Mouse (Mus musculus) kidney, postnatal 0 days (tissue): ENCODE measurements at regions not wholly inside any gene's neighbourhood (a gene's known extent, or its start where the extent isn't known, plus 50 kb on each side); places are given as distances from the start of the nearest gene placed in this dataset.

Source experiments
- ATAC-seq: fragments of 200-750 bp; cut with Nextera tagmentation; replicated peaks from 2 replicates; pipeline ENCODE4 v1.8.0; 2017; ENCODE audit warnings: low read depth, moderate number of reproducible peaks, moderate TSS enrichment, moderate library complexity; ENCODE audit not compliant: low FRiP score
- DNase-seq: peaks from one replicate; pipeline ENCODE4 v3.0.0-alpha.2; 2016; ENCODE audit warnings: low spot score
- H3K27ac ChIP-seq: fragments of 300-500 bp; sonication (generic); 2 replicates; pipeline ENCODE4 v1.5.1; 2014; ENCODE audit warnings: mild to moderate bottlenecking
- H3K27me3 ChIP-seq: fragments of 300-500 bp; sonication (generic); 2 replicates; pipeline ENCODE4 v1.6.1; 2014; ENCODE audit warnings: low read length, mixed read lengths; ENCODE audit not compliant: insufficient read depth
- H3K36me3 ChIP-seq: fragments of 300-500 bp; sonication (generic); 2 replicates; pipeline ENCODE4 v1.6.1; 2014; ENCODE audit warnings: low read length, mixed read lengths; ENCODE audit not compliant: insufficient read depth
- H3K4me1 ChIP-seq: fragments of 300-500 bp; sonication (generic); replicated peaks from 2 replicates; pipeline ENCODE4 v1.6.1; 2014; ENCODE audit warnings: antibody characterized with exemption, low read length, mixed read lengths; ENCODE audit not compliant: insufficient read depth
- H3K4me2 ChIP-seq: fragments of 300-500 bp; sonication (generic); 2 replicates; pipeline ENCODE4 v1.6.1; 2014; ENCODE audit warnings: mild to moderate bottlenecking, low read length, moderate library complexity, mixed read lengths
- H3K4me3 ChIP-seq: fragments of 300-500 bp; sonication (generic); replicated peaks from 2 replicates; pipeline ENCODE4 v1.5.1; 2014; ENCODE audit warnings: low read depth, low read length
- H3K9ac ChIP-seq: fragments of 300-500 bp; sonication (generic); 2 replicates; pipeline ENCODE4 v1.6.1; 2014; ENCODE audit warnings: low read depth, low read length
- H3K9me3 ChIP-seq: fragments of 300-500 bp; sonication (generic); replicated peaks from 2 replicates; pipeline ENCODE4 v1.6.1; 2016; ENCODE audit warnings: low read length, inconsistent platforms, mixed read lengths
- CTCF ChIP-seq: IDR thresholded peaks from 2 replicates; pipeline ENCODE4 v1.5.1; 2016; ENCODE audit warnings: antibody characterized with exemption, low read depth, mild to moderate bottlenecking, moderate library complexity
- WGBS: fragments of 180-500 bp; shearing (Covaris S2); extraction: QIAGEN DNeasy Blood & Tissue Kit; methylation state at CpG from one replicate; pipeline ENCODE4 v1.1.7; 2014; 5-methylcytosine and 5-hydroxymethylcytosine counted together

DNA sequence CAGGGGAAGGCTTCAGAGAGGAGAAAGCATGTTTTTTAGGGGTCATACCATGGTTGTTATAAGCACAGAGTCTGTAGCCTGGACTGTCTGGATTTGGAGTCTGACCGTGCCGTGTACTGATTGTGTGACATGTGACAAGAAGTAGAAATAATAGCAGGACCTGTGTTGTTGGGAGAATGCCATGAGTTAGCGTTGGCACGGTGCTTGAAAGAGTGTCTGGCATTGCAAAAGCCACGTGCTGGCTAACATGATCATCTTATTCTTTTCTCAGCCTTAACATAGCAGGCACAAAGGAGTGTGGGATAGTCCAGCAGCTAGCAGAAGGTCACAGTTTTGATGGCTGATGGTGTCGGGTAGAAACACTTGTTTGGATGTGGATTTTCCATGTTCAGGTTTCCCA lies 58.1 kb upstream of the Lmo2 start:
- no peak overlapping the region for H3K4me3 ChIP-seq
- H3K4me1 ChIP-seq: peaks cover 9% of the 10 kb centered on the region; the same call in 1 of the 2 replicates
- H3K9ac ChIP-seq: no peak overlapping the region
- H3K4me2 ChIP-seq: no peak overlapping the region
- no peaks in the 10 kb centered on the region for H3K27me3 ChIP-seq
- 88% methylated on average over 6 of the region's 6 CpGs for WGBS
- no peaks in the 10 kb centered on the region for H3K36me3 ChIP-seq
- H3K27ac ChIP-seq: no peak overlapping the region
- TF ChIP-seq CTCF: no peak
- no peak for ATAC-seq
- no peak for DNase-seq
- no peaks in the 10 kb centered on the region for H3K9me3 ChIP-seq

DNA sequence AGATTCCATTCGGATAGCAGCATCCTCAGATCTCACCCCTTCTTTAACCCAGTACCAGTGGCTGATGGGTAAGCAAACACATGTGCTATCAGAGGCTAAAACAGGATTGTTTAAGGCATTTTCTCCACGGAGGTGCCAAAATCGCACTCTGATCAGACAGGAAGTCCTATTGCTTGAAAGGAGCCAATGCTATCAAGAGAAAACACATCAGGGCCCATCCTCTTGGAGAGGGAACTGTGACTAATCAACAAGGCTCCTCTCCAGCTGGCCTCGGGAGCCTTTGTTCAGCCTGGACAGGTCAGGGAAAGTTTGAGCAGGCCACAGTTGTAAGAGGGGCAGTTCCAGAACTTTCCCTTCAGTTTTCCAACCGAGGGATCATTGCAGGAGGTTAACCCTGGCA lies 57.4 kb upstream of the Lmo2 start:
- DNase-seq: no peak
- no peak for ATAC-seq

DNA sequence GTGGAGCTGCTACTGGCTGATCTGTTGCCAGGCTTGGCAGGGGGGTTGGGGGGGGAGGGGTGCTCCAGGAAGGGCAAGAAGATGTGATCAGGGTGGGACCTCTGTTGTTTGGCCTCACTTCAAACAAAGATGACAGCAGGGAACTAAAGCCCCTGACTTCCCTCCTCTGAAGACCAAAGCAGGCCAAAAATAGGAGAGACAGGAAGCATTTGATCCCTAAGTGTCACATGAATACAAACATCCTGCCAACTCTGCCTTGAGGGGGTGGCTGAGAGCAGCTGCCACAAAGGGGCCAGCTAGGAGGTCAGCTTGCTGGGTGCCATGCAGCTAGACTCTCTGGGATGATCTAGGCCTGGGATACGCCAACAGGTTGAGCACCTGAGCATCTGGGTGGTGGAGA lies 56.3 kb upstream of the Lmo2 start:
- DNase-seq (peak; percentile 66), ATAC-seq (no peak; the same call in 1 of the 2 replicates)
- no peak overlapping the region for H3K4me2 ChIP-seq
- 81% methylated on average over 1 of the region's 1 CpGs for WGBS
- no peak for TF ChIP-seq CTCF
- H3K9me3 ChIP-seq: no peaks in the 10 kb centered on the region
- no peaks in the 10 kb centered on the region for H3K36me3 ChIP-seq
- no peak overlapping the region for H3K4me3 ChIP-seq
- no peak overlapping the region for H3K9ac ChIP-seq
- H3K27ac ChIP-seq: no peak overlapping the region
- H3K27me3 ChIP-seq: no peaks in the 10 kb centered on the region
- H3K4me1 ChIP-seq: peaks cover 7% of the 10 kb centered on the region; the same call in 1 of the 2 replicates

More for the DNA sequence above, 57.4 kb upstream of the Lmo2 start:
- H3K4me1 ChIP-seq: peaks cover 5% of the 10 kb centered on the region; the same call in 1 of the 2 replicates
- H3K9me3 ChIP-seq: no peaks in the 10 kb centered on the region
- H3K27me3 ChIP-seq: no peaks in the 10 kb centered on the region
- no peak overlapping the region for H3K4me2 ChIP-seq
- no peak overlapping the region for H3K4me3 ChIP-seq
- no peaks in the 10 kb centered on the region for H3K36me3 ChIP-seq
- H3K9ac ChIP-seq: no peak overlapping the region
- no peak overlapping the region for H3K27ac ChIP-seq
- 54% methylated on average over 5 of the region's 5 CpGs for WGBS
- TF ChIP-seq CTCF: no peak

DNA sequence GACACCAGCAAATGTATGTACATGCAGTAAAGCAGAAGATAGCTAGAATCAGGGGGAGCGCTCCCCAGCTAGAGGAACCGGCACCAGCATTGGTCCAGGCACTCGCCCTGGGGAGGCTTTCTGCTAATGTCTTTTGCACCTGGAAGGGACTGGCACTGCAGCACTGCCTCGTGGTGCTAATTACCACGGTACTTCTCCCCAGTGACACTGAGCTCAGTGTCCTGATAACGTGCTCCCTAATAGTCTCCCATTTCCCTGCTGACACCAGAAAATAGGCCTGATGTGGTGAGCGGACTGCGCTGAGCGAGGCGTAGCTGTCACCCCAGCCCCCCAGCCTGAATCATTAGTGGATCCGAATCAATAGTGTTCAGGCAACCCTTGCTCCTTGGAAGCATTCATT lies 55.0 kb upstream of the Lmo2 start:
- DNase-seq (no peak), ATAC-seq (no peak)
- Histone ChIP-seq H3K9me3 (no peaks in the 10 kb centered on the region), H3K27ac (no peak overlapping the region), H3K4me1 (peaks cover 7% of the 10 kb centered on the region), H3K4me2 (no peak overlapping the region), H3K9ac (no peak overlapping the region), H3K27me3 (no peaks in the 10 kb centered on the region), H3K4me3 (no peak overlapping the region), H3K36me3 (no peaks in the 10 kb centered on the region)
- no peak for TF ChIP-seq CTCF
- WGBS: 65% methylated on average over 11 of the region's 11 CpGs

DNA sequence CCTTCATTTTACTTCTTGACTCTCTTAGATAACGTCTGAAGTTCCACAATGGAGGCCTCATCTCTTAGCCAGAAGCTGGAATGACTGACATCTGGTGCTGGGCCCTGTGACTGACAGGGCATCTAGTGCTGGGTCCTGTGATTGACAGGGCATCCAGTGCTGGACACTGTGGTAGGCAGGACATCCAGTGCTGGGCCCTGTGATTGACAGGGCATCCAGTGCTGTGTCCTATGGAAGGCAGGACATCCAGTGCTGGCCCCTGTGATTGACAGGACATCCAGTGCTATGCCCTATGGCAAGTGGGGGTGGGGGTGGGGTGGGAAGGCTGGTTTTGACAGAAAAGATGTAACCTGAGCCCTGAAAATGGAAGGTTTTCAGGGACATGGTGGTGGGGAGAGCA lies 52.1 kb upstream of the Lmo2 start:
- DNase-seq (no peak), ATAC-seq (no peak; the same call in 1 of the 2 replicates)
- WGBS: 83% methylated on average over 1 of the region's 1 CpGs
- Histone ChIP-seq H3K9me3 (no peaks in the 10 kb centered on the region), H3K9ac (no peak overlapping the region), H3K4me1 (peaks cover 7% of the 10 kb centered on the region), H3K36me3 (no peaks in the 10 kb centered on the region), H3K27me3 (no peaks in the 10 kb centered on the region), H3K27ac (peak overlapping the region; percentile 67; the same call in 1 of the 2 replicates), H3K4me2 (no peak overlapping the region), H3K4me3 (no peak overlapping the region)
- TF ChIP-seq CTCF: no peak

DNA sequence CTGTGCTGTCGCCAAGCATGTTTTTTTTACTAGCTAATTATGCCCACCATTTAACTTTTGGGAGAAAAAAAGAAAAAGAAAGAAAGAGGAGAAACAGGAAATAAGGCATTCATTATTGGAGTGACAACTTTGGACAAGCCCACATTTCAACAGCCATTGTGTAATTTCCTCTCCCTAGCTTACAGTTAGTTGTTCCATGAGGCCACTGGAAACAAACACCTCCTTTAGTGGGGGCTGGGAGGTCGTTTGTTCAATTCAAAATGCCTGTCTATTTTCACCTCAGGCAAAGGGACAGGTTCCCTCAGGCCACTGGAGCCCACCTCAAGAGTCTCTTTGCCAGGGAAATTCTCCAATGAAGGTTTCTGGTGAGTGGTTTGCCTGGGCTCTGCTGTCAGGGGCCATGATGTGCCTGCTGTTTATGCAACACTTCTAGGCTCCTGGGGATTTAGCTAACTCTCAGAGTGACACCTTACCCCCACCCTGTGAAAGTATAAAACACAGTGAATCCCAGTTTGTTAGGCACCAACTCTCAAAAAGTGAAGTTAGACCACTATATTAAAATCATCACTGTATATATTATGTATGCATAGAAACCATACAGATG lies 51.1 kb upstream of the Lmo2 start:
- no peak for TF ChIP-seq CTCF
- ATAC-seq: no peak
- H3K4me1 ChIP-seq: peaks cover 7% of the 10 kb centered on the region
- H3K36me3 ChIP-seq: no peaks in the 10 kb centered on the region
- no peak overlapping the region for H3K9ac ChIP-seq
- 0 out of 2 replicates have a peak overlapping the region, but pooled peaks have one; percentile 34 for H3K27ac ChIP-seq
- 22% methylated on average over 2 of the region's 2 CpGs for WGBS
- H3K9me3 ChIP-seq: no peaks in the 10 kb centered on the region
- no peaks in the 10 kb centered on the region for H3K27me3 ChIP-seq
- DNase-seq: peak; percentile 44
- no peak overlapping the region for H3K4me3 ChIP-seq
- no peak overlapping the region for H3K4me2 ChIP-seq
